Mouse (Mus musculus): Measurements from ENCODE around the gene Tigd3.

GRCm38 (mm10) chr19:5864710-5865398 lies 29.1 kb downstream of the Tigd3 start:
- TF ChIP-seq CTCF (IDR thresholded peaks at IDR 0.05; ENCODE audit: low read depth), result no peak
- no peak for TF ChIP-seq EP300 (IDR thresholded peaks at IDR 0.05; ENCODE audit: low read depth)
